Mouse (Mus musculus) granulocyte monocyte progenitor cell, adult 5-6 weeks (primary cell): ENCODE measurements at regions not wholly inside any gene's neighbourhood (a gene's known extent, or its start where the extent isn't known, plus 50 kb on each side); places are given as distances from the start of the nearest gene placed in this dataset.
A peak's percentile ranks its signal among the peaks of the same experiment; 100 is the strongest.

ENCODE experiments used
- ATAC-seq: replicated peaks from 2 replicates; pipeline ENCODE4 v1.8.0; 2016; ENCODE audit warnings: mild to moderate bottlenecking, moderate TSS enrichment, inconsistent platforms; ENCODE audit not compliant: poor library complexity, severe bottlenecking

GRCm38 (mm10) chr13:16738313-16738712 is 726.7 kb downstream of the Inhba start:
- ATAC-seq, result no peak

- ATAC-seq, result no peak
Measured at GRCm38 (mm10) chr13:16739563-16739962, 727.9 kb downstream of the Inhba start.

- no peak for ATAC-seq
Measured at GRCm38 (mm10) chr13:16744237-16744636, 732.6 kb downstream of the Inhba start.

GRCm38 (mm10) chr13:16745644-16746043 is 734.0 kb downstream of the Inhba start:
- ATAC-seq, result no peak

- no peak for ATAC-seq
Measured at GRCm38 (mm10) chr13:16746451-16746850, 734.8 kb downstream of the Inhba start.

GRCm38 (mm10) chr13:16756264-16756663 is 744.6 kb downstream of the Inhba start:
- no peak for ATAC-seq

GRCm38 (mm10) chr13:16760045-16760444 is 748.4 kb downstream of the Inhba start:
- ATAC-seq, result no peak

GRCm38 (mm10) chr13:16761415-16761814 is 749.8 kb downstream of the Inhba start:
- ATAC-seq, result no peak

- no peak for ATAC-seq
Measured at GRCm38 (mm10) chr13:16762326-16762725, 750.7 kb downstream of the Inhba start.

- no peak for ATAC-seq
Measured at GRCm38 (mm10) chr13:16762727-16763512, 751.3 kb downstream of the Inhba start.

GRCm38 (mm10) chr13:16763746-16764145 is 752.1 kb downstream of the Inhba start:
- ATAC-seq, result peak; percentile 80

GRCm38 (mm10) chr13:16769409-16769808 is 757.8 kb downstream of the Inhba start:
- ATAC-seq, result no peak

- no peak for ATAC-seq
Measured at GRCm38 (mm10) chr13:16769848-16770422, 758.3 kb downstream of the Inhba start.

GRCm38 (mm10) chr13:16771845-16772244 is 760.2 kb downstream of the Inhba start:
- ATAC-seq, result no peak

GRCm38 (mm10) chr13:16805560-16805959 is 793.9 kb downstream of the Inhba start:
- ATAC-seq, result peak; percentile 94
